Mouse (Mus musculus) c-Kit-positive CD71-negative TER-119-negative erythroid progenitor cells, embryonic 14.5 days (primary cell): Measurements from ENCODE around the gene Zbtb7b.

Experiments used
- DNase-seq: peaks from one replicate; pipeline ENCODE4 v3.0.0-alpha.2; 2013; ENCODE audit warnings: low read depth

The Zbtb7b gene

GRCm38 (mm10) chr3:89388901-89389740 is 5.5 kb downstream of the Zbtb7b start:
- no peak for DNase-seq

GRCm38 (mm10) chr3:89388134-89388881 is 6.3 kb downstream of the Zbtb7b start:
- no peak for DNase-seq

- DNase-seq = no peak
Measured at GRCm38 (mm10) chr3:89387632-89388031, 6.9 kb downstream of the Zbtb7b start.

- DNase-seq = no peak
Measured at GRCm38 (mm10) chr3:89386438-89387420, 7.8 kb downstream of the Zbtb7b start.

- no peak for DNase-seq
Measured at GRCm38 (mm10) chr3:89385451-89385850, 9.1 kb downstream of the Zbtb7b start.

- DNase-seq = no peak
Measured at GRCm38 (mm10) chr3:89384331-89385076, 10.1 kb downstream of the Zbtb7b start.

GRCm38 (mm10) chr3:89383651-89384255 is 10.8 kb downstream of the Zbtb7b start:
- no peak for DNase-seq

GRCm38 (mm10) chr3:89382950-89383349 is 11.6 kb downstream of the Zbtb7b start:
- DNase-seq = no peak

- DNase-seq = no peak
Measured at GRCm38 (mm10) chr3:89382033-89382882, 12.3 kb downstream of the Zbtb7b start.

GRCm38 (mm10) chr3:89381233-89381632 is 13.3 kb downstream of the Zbtb7b start:
- DNase-seq = no peak

GRCm38 (mm10) chr3:89380711-89381110 is 13.9 kb downstream of the Zbtb7b start:
- DNase-seq = no peak

GRCm38 (mm10) chr3:89380291-89380690 is 14.3 kb downstream of the Zbtb7b start:
- no peak for DNase-seq

- no peak for DNase-seq
Measured at GRCm38 (mm10) chr3:89379388-89380131, 15.0 kb downstream of the Zbtb7b start.

GRCm38 (mm10) chr3:89378394-89379067 is 16.0 kb downstream of the Zbtb7b start:
- peak; percentile 67 for DNase-seq

GRCm38 (mm10) chr3:89377831-89378230 is 16.7 kb downstream of the Zbtb7b start:
- DNase-seq = no peak

GRCm38 (mm10) chr3:89373581-89374231 is 20.9 kb downstream of the Zbtb7b start:
- DNase-seq = no peak

GRCm38 (mm10) chr3:89367338-89367737 is 27.2 kb downstream of the Zbtb7b start:
- no peak for DNase-seq
